Mouse (Mus musculus) spleen, adult 2 months (tissue): ENCODE results near the gene Plxna4. TPM values are rescaled to one million over a fixed set of nuclear protein-coding genes. Genes with fewer than 3 reads are reported as not detected.

Experiments
- DNase-seq, 2 experiments: peaks; one replicate each; pipeline versions ENCODE4 v3.0.0 to v3.0.0-alpha.2; 2012 to 2021; ENCODE audit warnings: low spot score in 2 of 2, low read depth in 1 of 2
- H3K27ac ChIP-seq: fragments of 200-500 bp; 2 replicates; pipeline ENCODE4 v1.5.1; 2012; ENCODE audit warnings: low read length, inconsistent platforms; ENCODE audit not compliant: insufficient read depth
- H3K27me3 ChIP-seq: fragments of 200-500 bp; 2 replicates; pipeline ENCODE4 v1.6.1; 2012; ENCODE audit warnings: mild to moderate bottlenecking, moderate library complexity, low read length, inconsistent platforms; ENCODE audit not compliant: control insufficient read depth, insufficient read depth
- H3K36me3 ChIP-seq: fragments of 200-500 bp; 2 replicates; pipeline ENCODE4 v1.6.1; 2012; ENCODE audit warnings: mild to moderate bottlenecking, low read length, inconsistent platforms; ENCODE audit not compliant: control insufficient read depth, insufficient read depth
- H3K4me1 ChIP-seq: fragments of 200-500 bp; 2 replicates; pipeline ENCODE4 v1.6.1; 2011; ENCODE audit warnings: inconsistent platforms; ENCODE audit not compliant: control insufficient read depth, insufficient read depth, insufficient read length
- H3K4me3 ChIP-seq: fragments of 200-500 bp; 2 replicates; pipeline ENCODE4 v1.5.1; 2011; ENCODE audit warnings: mild to moderate bottlenecking, inconsistent platforms; ENCODE audit not compliant: insufficient read depth, insufficient read length; ENCODE audit errors: extremely low read depth
- CTCF ChIP-seq: fragments of 200-500 bp; IDR thresholded peaks from 2 replicates; pipeline ENCODE4 v1.5.1; 2011; ENCODE audit warnings: mild to moderate bottlenecking, inconsistent platforms; ENCODE audit not compliant: insufficient read depth, insufficient read length, insufficient replicate concordance; ENCODE audit errors: extremely low read depth
- POLR2A ChIP-seq: fragments of 200-500 bp; IDR thresholded peaks from 2 replicates; pipeline ENCODE4 v1.6.1; 2011; ENCODE audit warnings: low read depth, low read length, inconsistent platforms
- WGBS: fragments of 180-500 bp; shearing (Covaris S2); methylation state at CpG from one replicate; pipeline ENCODE4 v1.1.7; 2018; 5-methylcytosine and 5-hydroxymethylcytosine counted together
- polyA plus RNA-seq: library from polyadenylated mRNA; depleted of rRNA; stranded (reverse); fragments of >200 nt; gene quantifications from 2 replicates; pipeline ENCODE4 v1.2.3, GENCODE M21; 2012

The Plxna4 gene
- polyA plus RNA-seq, 1 experiment = 1.0 TPM

DNA sequence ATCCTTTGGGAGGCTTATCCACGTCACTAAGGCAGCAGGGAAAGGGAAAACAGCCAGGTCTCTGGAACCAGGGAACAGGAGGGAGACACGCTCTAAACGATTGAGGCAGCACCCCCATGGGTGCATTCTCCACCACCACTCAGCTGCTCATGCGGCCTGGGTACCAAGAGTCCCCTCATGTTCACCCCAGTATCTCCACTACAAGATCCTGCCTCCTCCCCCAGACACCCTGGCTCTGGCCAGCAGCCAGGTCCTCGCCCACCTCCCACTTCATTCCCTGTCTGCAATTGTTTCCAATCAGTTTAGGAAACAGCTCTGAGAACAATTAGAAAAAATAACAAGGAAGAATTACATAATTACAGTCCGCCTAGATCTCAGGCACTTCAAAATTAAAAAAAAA, 150.8 kb downstream of the Plxna4 start:
- no peaks in the 10 kb centered on the region for H3K27me3 ChIP-seq
- 81% methylated on average over 6 of the region's 6 CpGs for WGBS
- no peaks in the 10 kb centered on the region for H3K36me3 ChIP-seq
- H3K4me3 ChIP-seq = no peak overlapping the region
- no peak for DNase-seq
- TF ChIP-seq POLR2A = no peak
- TF ChIP-seq CTCF = no peak
- H3K4me1 ChIP-seq = no peaks in the 10 kb centered on the region
- no peak overlapping the region for H3K27ac ChIP-seq

DNA sequence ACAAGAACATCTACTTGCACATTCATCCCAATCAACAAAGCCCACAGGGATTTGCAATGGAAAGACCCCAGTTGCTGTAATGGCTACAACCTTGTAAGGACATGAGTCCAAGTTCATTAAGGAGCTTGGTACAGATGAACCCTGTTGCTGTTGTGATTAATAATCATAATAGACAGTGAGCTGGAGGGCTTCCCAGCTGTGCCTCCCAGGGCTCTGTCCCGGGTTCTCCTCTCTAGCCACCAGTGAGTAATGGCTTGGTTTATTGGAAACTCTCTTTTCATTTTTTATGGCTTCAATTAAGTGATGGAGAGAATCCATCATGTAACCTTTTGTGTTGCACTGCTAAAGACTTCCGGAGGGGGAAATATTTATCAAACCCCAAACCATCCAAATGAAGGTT, 164.9 kb downstream of the Plxna4 start:
- Histone ChIP-seq H3K4me1 (no peaks in the 10 kb centered on the region), H3K4me3 (no peak overlapping the region), H3K36me3 (no peaks in the 10 kb centered on the region), H3K27me3 (no peaks in the 10 kb centered on the region), H3K27ac (no peak overlapping the region)
- 80% methylated on average over 2 of the region's 2 CpGs for WGBS
- TF ChIP-seq CTCF = no peak
- no peak for TF ChIP-seq POLR2A
- DNase-seq = no peak

GRCm38 (mm10) chr6:32420610-32421009, 167.4 kb downstream of the Plxna4 start:
- no peak for TF ChIP-seq CTCF
- no peak for TF ChIP-seq POLR2A
- no peak for DNase-seq
- no peak overlapping the region for H3K4me3 ChIP-seq
- no peak overlapping the region for H3K27ac ChIP-seq
- no peaks in the 10 kb centered on the region for H3K36me3 ChIP-seq
- WGBS = 91% methylated on average over 3 of the region's 3 CpGs
- no peaks in the 10 kb centered on the region for H3K27me3 ChIP-seq
- H3K4me1 ChIP-seq = no peaks in the 10 kb centered on the region

DNA sequence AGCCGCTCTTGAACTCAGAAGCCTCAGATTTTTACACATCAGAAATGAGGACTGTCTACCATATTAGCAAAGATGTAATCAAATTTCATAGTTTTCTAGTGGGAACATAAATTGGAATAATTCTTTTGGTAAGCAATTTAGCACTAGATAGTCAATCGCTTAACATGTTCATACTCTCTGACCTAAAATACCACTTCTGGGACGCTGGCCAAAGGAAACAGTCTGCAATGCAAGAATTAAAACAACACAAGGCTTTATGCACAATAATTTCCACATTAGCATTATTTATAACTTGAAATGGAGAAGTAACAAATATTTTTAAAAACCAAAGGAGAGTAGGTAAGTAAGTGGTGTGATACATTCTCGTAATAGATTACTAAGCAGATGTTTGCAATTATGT, 170.6 kb downstream of the Plxna4 start:
- H3K4me3 ChIP-seq = no peak overlapping the region
- no peak overlapping the region for H3K27ac ChIP-seq
- no peak for DNase-seq
- no peaks in the 10 kb centered on the region for H3K36me3 ChIP-seq
- no peaks in the 10 kb centered on the region for H3K4me1 ChIP-seq
- no peaks in the 10 kb centered on the region for H3K27me3 ChIP-seq
- TF ChIP-seq CTCF (no peak), POLR2A (no peak)
- WGBS = 74% methylated on average over 4 of the region's 4 CpGs

DNA sequence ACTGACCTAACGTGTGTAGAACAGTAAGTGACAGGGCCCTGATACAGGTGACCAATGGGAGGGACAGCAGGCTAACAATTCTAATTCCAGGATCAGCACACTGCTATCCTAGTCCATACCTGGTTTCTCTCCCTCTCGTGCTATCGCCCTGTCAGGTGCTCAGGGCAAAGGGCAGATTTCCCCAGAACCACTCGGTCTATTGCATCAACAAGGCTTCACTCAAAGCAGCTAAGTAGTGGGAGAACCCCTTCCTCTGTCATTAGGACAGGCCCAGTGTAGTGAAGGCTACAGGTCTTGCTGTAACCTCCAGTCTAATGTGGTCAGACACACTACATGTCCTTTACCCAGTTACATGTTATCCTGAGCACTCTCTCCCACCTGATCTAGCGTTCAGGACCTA, 176.7 kb downstream of the Plxna4 start:
- H3K27ac ChIP-seq = no peak overlapping the region

GRCm38 (mm10) chr6:32409625-32410024, 178.4 kb downstream of the Plxna4 start:
- Histone ChIP-seq H3K4me1 (no peaks in the 10 kb centered on the region), H3K36me3 (no peaks in the 10 kb centered on the region), H3K27ac (no peak overlapping the region), H3K27me3 (no peaks in the 10 kb centered on the region), H3K4me3 (no peak overlapping the region)
- DNase-seq = no peak
- 62% methylated on average over 1 of the region's 1 CpGs for WGBS
- no peak for TF ChIP-seq CTCF
- TF ChIP-seq POLR2A = no peak

More for the DNA sequence above, 176.7 kb downstream of the Plxna4 start:
- Histone ChIP-seq H3K4me3 (no peak overlapping the region), H3K4me1 (no peaks in the 10 kb centered on the region), H3K36me3 (no peaks in the 10 kb centered on the region), H3K27me3 (no peaks in the 10 kb centered on the region)
- DNase-seq = no peak
- WGBS = 85% methylated on average over 5 of the region's 5 CpGs
- TF ChIP-seq CTCF (no peak), POLR2A (no peak)

DNA sequence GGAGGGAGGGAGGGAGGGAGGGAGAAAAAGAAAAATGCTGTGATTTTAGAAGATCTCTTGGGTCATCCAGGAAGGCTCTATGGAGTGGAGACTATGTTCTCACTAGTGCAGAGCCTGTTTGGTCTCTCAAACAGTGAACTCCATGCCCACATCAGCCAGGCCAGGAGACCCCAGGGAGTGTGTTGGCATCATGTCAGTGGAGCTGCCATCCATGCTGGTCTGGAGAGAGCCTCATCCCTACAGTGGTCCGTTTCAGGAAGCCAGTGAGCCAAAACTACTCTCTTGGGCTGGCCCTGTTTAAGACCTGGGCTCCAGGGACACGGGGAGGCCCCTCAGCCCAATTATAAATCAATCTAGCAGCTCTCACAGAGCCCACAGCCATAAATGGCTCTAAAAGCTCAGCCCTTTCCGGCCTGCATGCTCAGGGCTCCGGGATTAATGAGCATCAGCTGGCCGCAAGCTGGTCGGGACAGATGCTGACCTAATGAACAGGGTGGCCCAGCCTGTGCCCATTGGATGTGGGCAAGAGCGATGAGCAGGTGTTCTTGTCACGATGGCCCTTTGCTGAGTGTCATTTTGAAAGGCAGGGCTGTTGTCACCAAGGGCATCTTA, 180.3 kb downstream of the Plxna4 start:
- Histone ChIP-seq H3K4me1 (no peaks in the 10 kb centered on the region), H3K27me3 (no peaks in the 10 kb centered on the region), H3K4me3 (no peak overlapping the region), H3K36me3 (no peaks in the 10 kb centered on the region), H3K27ac (no peak overlapping the region)
- TF ChIP-seq POLR2A (no peak), CTCF (no peak)
- WGBS = 41% methylated on average over 8 of the region's 8 CpGs
- DNase-seq = no peak
